Mouse (Mus musculus) stomach, embryonic 14.5 days (tissue): ENCODE measurements around the gene Rgl1. TPM values are rescaled to one million over a fixed set of nuclear protein-coding genes. Genes with fewer than 3 reads are reported as not detected.
A peak's percentile ranks its signal among the peaks of the same experiment; 100 is the strongest.
"Not testable (repeated sequence)": the region's sequence is repeated elsewhere in the genome, so short reads cannot be mapped to it uniquely, and the experiment has no call there.

ENCODE experiments used
- ATAC-seq: fragments of 200-750 bp; cut with Nextera tagmentation; 2 replicates; pipeline ENCODE4 v1.8.0; 2017; ENCODE audit warnings: low read depth, moderate TSS enrichment; ENCODE audit not compliant: insufficient number of reproducible peaks, insufficient read depth, low FRiP score
- H3K27ac ChIP-seq: fragments of 300-500 bp; sonication (generic); 2 replicates; pipeline ENCODE4 v1.5.1; 2014; ENCODE audit warnings: mild to moderate bottlenecking, low read length, moderate library complexity, mixed read lengths
- H3K27me3 ChIP-seq: fragments of 300-500 bp; sonication (generic); 2 replicates; pipeline ENCODE4 v1.6.1; 2014; ENCODE audit warnings: low read length, control low read depth, mixed read lengths; ENCODE audit not compliant: control insufficient read depth, insufficient read depth
- H3K36me3 ChIP-seq: fragments of 300-500 bp; sonication (generic); 2 replicates; pipeline ENCODE4 v1.6.1; 2014; ENCODE audit warnings: mild to moderate bottlenecking, control low read depth, low read length, moderate library complexity, mixed read lengths; ENCODE audit not compliant: control insufficient read depth, insufficient read depth
- H3K4me1 ChIP-seq: fragments of 300-500 bp; sonication (generic); 2 replicates; pipeline ENCODE4 v1.6.1; 2014; ENCODE audit warnings: low read length, control low read depth, mixed read lengths; ENCODE audit not compliant: control insufficient read depth, insufficient read depth
- H3K4me2 ChIP-seq: fragments of 300-500 bp; sonication (generic); replicated peaks from 2 replicates; pipeline ENCODE4 v1.6.1; 2014; ENCODE audit warnings: low read depth, low read length, control low read depth
- H3K4me3 ChIP-seq: fragments of 300-500 bp; sonication (generic); 2 replicates; pipeline ENCODE4 v1.5.1; 2014; ENCODE audit warnings: low read depth, low read length, control low read depth
- H3K9ac ChIP-seq: fragments of 300-500 bp; sonication (generic); replicated peaks from 2 replicates; pipeline ENCODE4 v1.6.1; 2014; ENCODE audit warnings: low read depth, mild to moderate bottlenecking, control low read depth, low read length, moderate library complexity, mixed read lengths
- H3K9me3 ChIP-seq: fragments of 300-500 bp; sonication (generic); 2 replicates; pipeline ENCODE4 v1.6.1; 2016; ENCODE audit warnings: low read depth, low read length, control low read depth; ENCODE audit not compliant: control insufficient read depth
- WGBS: fragments of 180-500 bp; shearing (Covaris S2); extraction: QIAGEN DNeasy Blood & Tissue Kit; methylation state at CpG from one replicate; pipeline ENCODE4 v1.1.7; 2014; 5-methylcytosine and 5-hydroxymethylcytosine counted together
- polyA plus RNA-seq: library from polyadenylated mRNA; unstranded; fragments of >200 nt; fragmentation: Nextera tagmentation; extraction: Ambion mirVana; gene quantifications from 2 replicates; pipeline ENCODE4 v1.2.1, GENCODE M21; 2014

Gene Rgl1
- polyA plus RNA-seq, 1 experiment from 2014 or later: 61.2 TPM

GRCm38 (mm10) chr1:152790821-152791220, 24.7 kb upstream of the Rgl1 start:
- Histone ChIP-seq H3K4me2 (no peak overlapping the region), H3K4me1 (no peaks in the 10 kb centered on the region), H3K36me3 (no peaks in the 10 kb centered on the region), H3K9me3 (0 out of 2 replicates have a peak, but pooled peaks cover 3% of the 10 kb centered on the region), H3K9ac (no peak overlapping the region), H3K27me3 (no peaks in the 10 kb centered on the region), H3K27ac (no peak overlapping the region), H3K4me3 (no peak overlapping the region)
- 0 out of 2 replicates have a peak, but pooled peaks have one; percentile 24 for ATAC-seq
- WGBS: 15% methylated on average over 6 of the region's 6 CpGs

- ATAC-seq: no peak
- Histone ChIP-seq H3K27me3 (no peaks in the 10 kb centered on the region), H3K4me1 (no peaks in the 10 kb centered on the region), H3K4me3 (no peak overlapping the region), H3K36me3 (no peaks in the 10 kb centered on the region), H3K27ac (no peak overlapping the region), H3K4me2 (no peak overlapping the region), H3K9ac (no peak overlapping the region), H3K9me3 (0 out of 2 replicates have a peak, but pooled peaks cover 3% of the 10 kb centered on the region)
- WGBS: 43% methylated on average over 12 of the region's 12 CpGs
Observed at GRCm38 (mm10) chr1:152790254-152790653, 24.1 kb upstream of the Rgl1 start.

- 0 out of 2 replicates have a peak, but pooled peaks cover 3% of the 10 kb centered on the region for H3K9me3 ChIP-seq
- H3K27ac ChIP-seq: no peak overlapping the region
- WGBS: 34% methylated on average over 4 of the region's 4 CpGs
- no peaks in the 10 kb centered on the region for H3K36me3 ChIP-seq
- H3K4me3 ChIP-seq: no peak overlapping the region
- no peak overlapping the region for H3K9ac ChIP-seq
- H3K4me1 ChIP-seq: no peaks in the 10 kb centered on the region
- H3K4me2 ChIP-seq: no peak overlapping the region
- ATAC-seq: no peak
- no peaks in the 10 kb centered on the region for H3K27me3 ChIP-seq
Observed at GRCm38 (mm10) chr1:152788121-152788660, 22.0 kb upstream of the Rgl1 start.

- Histone ChIP-seq H3K27me3 (no peaks in the 10 kb centered on the region), H3K9me3 (0 out of 2 replicates have a peak, but pooled peaks cover 3% of the 10 kb centered on the region), H3K4me2 (no peak overlapping the region), H3K4me3 (no peak overlapping the region), H3K9ac (no peak overlapping the region), H3K27ac (no peak overlapping the region), H3K36me3 (no peaks in the 10 kb centered on the region), H3K4me1 (no peaks in the 10 kb centered on the region)
- 83% methylated on average over 4 of the region's 4 CpGs for WGBS
- no peak for ATAC-seq
Observed at GRCm38 (mm10) chr1:152786953-152787352, 20.8 kb upstream of the Rgl1 start.

GRCm38 (mm10) chr1:152785446-152785845, 19.3 kb upstream of the Rgl1 start:
- not testable (repeated sequence) for H3K4me2 ChIP-seq, H3K27me3 ChIP-seq, ATAC-seq, H3K4me1 ChIP-seq, H3K36me3 ChIP-seq, H3K9ac ChIP-seq, H3K9me3 ChIP-seq, H3K27ac ChIP-seq, H3K4me3 ChIP-seq
- WGBS: 76% methylated on average over 3 of the region's 3 CpGs

GRCm38 (mm10) chr1:152784620-152785019, 18.5 kb upstream of the Rgl1 start:
- WGBS: 94% methylated on average over 8 of the region's 8 CpGs
- no peak for ATAC-seq

GRCm38 (mm10) chr1:152779071-152779737, 13.1 kb upstream of the Rgl1 start:
- Histone ChIP-seq H3K4me3 (no peak overlapping the region), H3K27me3 (no peaks in the 10 kb centered on the region), H3K4me2 (no peak overlapping the region), H3K9ac (no peak overlapping the region), H3K4me1 (no peaks in the 10 kb centered on the region), H3K36me3 (peaks cover 12% of the 10 kb centered on the region), H3K9me3 (no peaks in the 10 kb centered on the region), H3K27ac (no peak overlapping the region)
- WGBS: 30% methylated on average over 10 of the region's 10 CpGs
- peak; percentile 76; the same call in 1 of the 2 replicates for ATAC-seq

More at GRCm38 (mm10) chr1:152784620-152785019, 18.5 kb upstream of the Rgl1 start:
- no peaks in the 10 kb centered on the region for H3K27me3 ChIP-seq
- H3K4me2 ChIP-seq: no peak overlapping the region
- H3K4me3 ChIP-seq: no peak overlapping the region
- H3K9me3 ChIP-seq: no peaks in the 10 kb centered on the region
- H3K9ac ChIP-seq: no peak overlapping the region
- no peak overlapping the region for H3K27ac ChIP-seq
- no peaks in the 10 kb centered on the region for H3K36me3 ChIP-seq
- no peaks in the 10 kb centered on the region for H3K4me1 ChIP-seq

- H3K36me3 ChIP-seq: peaks cover 49% of the 10 kb centered on the region
Observed at GRCm38 (mm10) chr1:152774601-152775000, 8.4 kb upstream of the Rgl1 start.

More at GRCm38 (mm10) chr1:152774601-152775000, 8.4 kb upstream of the Rgl1 start:
- H3K9me3 ChIP-seq, H3K4me2 ChIP-seq, H3K9ac ChIP-seq, H3K4me3 ChIP-seq, H3K4me1 ChIP-seq, ATAC-seq, H3K27ac ChIP-seq, H3K27me3 ChIP-seq: not testable (repeated sequence)
- WGBS: 89% methylated on average over 3 of the region's 3 CpGs
